Mouse (Mus musculus) mesoderm, embryonic 11.5 days (tissue): Measurements from ENCODE around the gene Gm17655.
"Not testable (repeated sequence)": the region's sequence is repeated elsewhere in the genome, so short reads cannot be mapped to it uniquely, and the experiment has no call there.

Experiments used
- DNase-seq: peaks from one replicate; pipeline ENCODE4 v3.0.0-alpha.2; 2012; ENCODE audit warnings: low read depth, low spot score

Gm17655 gene

GRCm38 (mm10) chr5:110072413-110072812 is at the start of gene Gm17655:
Gene Gm17655, minus strand, starts transcription at chr5:110072513.
- DNase-seq = not testable (repeated sequence)

DNA sequence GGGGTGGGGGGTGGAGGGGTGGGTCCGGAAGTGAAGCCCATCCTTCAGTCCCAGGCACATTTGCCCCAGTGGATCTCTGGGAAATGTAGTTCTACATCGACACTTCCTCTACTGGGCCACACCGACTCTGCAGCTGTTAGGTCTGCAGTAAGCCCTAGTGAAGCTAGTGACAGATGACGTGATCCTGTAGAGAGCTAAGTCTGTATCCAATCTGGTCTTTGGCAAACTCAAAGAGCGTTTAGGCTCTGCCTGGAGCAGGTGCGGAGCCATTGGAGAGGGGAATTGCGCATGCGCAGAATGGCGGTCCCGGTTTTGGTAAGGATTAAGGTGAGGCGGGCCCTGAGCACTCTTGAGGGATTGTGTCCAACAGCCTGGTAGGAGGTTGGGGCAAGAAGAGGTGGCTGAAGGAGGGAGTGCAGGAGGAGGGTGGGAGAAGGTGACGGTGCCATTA is 37.7 kb upstream of the Gm17655 start, which contains the start of gene Zfp605:
Gene Zfp605 (plus strand): TSS at position 102 of the 451 bp plus-strand sequence.
- DNase-seq = peak; percentile 86

DNA sequence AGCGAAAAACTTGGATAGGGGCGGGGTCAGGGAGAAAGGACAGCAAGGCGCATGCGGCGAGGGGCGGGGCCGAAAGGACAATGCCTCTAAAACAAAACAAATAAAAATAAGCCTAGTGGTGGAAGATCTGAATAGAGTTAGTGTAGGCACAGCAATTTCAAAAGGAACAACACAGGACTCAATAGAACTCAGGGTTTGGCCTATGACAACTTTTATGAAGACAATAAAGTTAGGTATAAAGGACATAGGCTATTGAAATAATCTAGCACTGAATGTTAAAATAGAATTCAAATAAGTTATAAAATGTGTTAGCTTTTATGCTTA is 36.0 kb upstream of the Gm17655 start:
- no peak for DNase-seq

DNA sequence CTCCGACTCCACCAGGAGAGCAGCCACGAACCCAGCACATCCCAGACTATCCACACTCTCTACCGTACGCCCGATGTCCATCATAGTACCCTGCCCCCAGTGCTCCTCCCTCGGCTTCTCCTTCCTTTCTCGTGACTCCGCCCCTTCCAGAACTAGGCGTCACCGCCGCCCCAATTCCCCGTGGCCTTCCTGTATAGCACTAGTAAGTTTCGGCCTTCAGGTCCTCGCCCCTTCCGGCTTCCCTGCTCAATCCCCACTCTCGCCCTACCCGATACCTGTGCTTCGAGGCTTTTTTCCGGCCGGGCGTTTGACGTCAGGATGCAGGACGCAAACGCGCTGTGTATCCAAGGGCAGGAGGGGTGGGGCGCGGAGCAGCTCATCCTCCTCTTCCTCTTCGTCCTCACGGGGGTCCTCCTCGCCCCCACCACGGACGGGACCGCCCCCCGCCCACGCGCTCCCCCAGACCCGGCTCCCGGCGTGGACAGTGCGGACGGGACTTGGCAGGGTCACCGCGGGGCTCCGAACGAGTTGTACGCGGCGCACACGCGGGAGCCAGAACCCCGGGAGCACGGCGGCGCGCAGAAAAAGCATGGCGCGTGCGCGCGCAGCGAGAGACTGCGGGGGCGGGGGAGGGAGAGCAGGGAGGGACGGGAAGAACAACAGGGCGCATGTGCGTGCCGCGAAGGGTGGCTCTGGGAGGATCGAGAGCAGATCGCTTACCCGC is 35.4 kb upstream of the Gm17655 start, which contains the start of gene Gtpbp6:
Gene Gtpbp6 (minus strand): TSS at position 617 of the 724 bp plus-strand sequence.
- peak; percentile 97 for DNase-seq

GRCm38 (mm10) chr5:110106901-110107564 is 34.7 kb upstream of the Gm17655 start:
- DNase-seq = no peak

- DNase-seq = no peak
These were observed 34.0 kb upstream of the Gm17655 start for GRCm38 (mm10) chr5:110106140-110106871.

DNA sequence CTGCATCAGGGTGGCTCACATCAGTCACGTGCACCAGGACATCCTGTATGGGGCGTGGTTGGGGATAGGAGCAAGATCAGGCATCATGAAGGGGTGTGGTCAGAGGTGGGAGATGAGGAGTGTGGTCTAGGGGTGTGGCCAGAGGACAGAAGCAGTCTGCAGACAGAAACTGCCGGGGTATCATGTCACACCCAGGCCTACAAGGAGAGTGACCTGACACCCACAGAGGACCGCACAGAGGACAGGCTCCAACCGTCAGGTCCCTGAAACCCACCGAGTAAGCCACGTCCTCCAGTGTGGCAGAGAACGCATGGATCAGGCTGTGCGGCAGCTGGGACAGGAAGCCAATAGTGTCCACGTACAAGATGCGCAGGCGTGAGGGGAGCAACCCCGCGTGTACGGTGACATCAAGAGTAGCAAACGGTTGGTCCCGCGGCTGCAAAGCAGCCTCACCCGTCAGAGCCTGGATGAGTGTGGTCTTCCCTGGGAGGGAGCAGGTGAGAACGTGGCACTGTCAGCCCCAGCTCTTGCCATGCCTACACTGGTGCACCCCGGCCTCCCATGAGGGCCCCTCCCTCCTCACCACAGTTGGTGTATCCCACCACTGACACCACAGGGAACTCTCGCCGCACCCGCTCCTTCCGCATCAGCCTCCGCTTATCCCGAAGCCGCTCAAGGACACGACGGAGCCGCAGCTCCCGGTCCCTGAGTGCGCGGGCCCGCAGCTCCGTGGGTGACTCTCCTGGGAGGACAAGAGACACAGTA is 32.5 kb upstream of the Gm17655 start:
- DNase-seq = no peak

DNA sequence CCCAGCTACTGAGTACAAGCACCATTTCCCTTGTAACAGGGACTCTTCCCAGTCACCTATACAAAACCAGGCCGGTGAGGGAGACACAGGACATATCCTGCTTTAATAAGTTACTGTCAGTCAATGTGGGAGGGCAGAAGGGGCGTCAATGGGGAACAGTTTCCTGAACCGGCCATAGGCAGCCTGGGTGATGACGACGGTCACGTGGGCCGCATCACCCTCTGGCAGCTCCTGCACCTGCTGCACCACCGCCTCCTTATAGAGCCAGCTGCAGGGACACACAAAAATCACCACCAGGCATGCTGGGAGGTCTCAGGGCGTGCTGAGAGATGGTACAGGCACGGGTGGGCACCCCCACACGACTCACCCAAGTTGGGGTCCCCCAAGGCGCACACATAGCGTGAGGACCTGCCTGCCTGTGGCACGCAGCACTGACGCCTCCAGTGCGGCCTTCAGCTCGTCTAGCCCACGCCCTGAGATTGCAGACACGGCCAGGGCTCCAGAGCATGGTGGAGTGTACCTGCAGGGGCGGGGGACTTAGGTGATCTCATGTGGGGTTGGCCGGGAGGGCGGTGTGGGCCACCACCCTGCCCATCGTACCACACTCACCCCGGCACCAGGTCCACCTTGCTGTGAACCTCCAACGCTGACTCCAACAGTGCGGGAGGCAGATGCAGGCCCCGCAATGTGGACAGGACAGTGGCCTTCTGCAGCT is 31.7 kb upstream of the Gm17655 start:
- no peak for DNase-seq

- no peak for DNase-seq
These were observed 30.7 kb upstream of the Gm17655 start for GRCm38 (mm10) chr5:110102853-110103625.

- no peak for DNase-seq
These were observed 30.1 kb upstream of the Gm17655 start for GRCm38 (mm10) chr5:110102429-110102828.

GRCm38 (mm10) chr5:110101716-110102347 is 29.5 kb upstream of the Gm17655 start:
- DNase-seq = no peak

DNA sequence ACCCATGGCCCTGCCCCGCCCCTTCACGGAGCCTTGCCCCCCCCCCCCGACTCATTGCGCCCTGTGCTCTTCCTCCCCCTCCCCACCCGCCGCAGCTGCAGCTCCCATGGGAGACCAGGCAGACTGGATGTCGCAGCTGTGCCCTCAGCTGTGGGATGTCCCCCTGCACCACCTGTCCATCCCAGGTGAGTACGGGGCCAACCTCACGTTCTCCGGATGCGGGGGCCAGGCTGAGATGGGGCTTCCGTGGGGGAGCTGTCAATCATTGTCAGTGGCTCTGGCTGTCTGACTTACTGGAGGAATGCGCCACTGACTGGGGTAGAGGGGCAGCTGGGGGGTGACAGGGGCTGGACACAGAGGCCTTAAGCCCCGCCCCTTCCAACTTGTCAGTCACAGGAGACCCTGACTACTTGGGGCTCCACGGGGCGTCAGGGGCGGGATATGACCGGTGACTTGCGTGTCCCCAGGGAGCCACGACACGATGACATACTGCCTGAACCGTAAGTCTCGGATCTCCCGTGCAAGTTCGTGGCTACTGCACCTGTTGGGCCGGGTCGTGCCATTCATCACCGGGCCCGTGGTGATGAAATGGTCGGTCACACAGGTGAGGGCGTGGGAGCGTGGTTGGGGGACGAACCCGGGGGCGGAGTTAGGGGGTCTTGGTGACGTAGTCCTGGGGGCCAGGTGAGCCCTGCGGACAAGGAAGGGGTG is 28.8 kb upstream of the Gm17655 start:
- DNase-seq = peak; percentile 48

GRCm38 (mm10) chr5:110099656-110100580 is 27.6 kb upstream of the Gm17655 start, which contains the start of gene Plcxd1:
Gene Plcxd1, plus strand, starts transcription at chr5:110099969.
- no peak for DNase-seq

GRCm38 (mm10) chr5:110098991-110099477 is 26.7 kb upstream of the Gm17655 start:
- DNase-seq = no peak

DNA sequence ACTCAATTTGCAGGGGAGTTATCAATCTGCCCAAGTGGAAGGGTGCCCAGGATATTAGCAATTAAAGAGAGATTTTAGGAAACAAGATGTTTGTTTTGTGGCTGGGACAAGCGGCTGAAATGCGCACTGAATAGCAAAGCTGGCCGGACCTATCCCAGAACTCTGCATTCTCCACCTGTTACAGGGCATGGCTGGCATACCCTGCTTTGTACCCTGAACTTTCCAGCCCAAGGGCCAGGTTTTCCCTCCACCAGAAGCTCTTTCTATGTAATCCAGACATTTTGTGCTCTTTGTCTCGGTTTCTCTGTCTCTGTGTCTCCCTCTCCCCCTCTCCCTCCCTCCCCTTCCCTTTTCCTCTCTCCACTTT is 22.5 kb upstream of the Gm17655 start:
- DNase-seq = no peak

GRCm38 (mm10) chr5:110094030-110094846 is 21.9 kb upstream of the Gm17655 start, which contains the start of gene Gm35315:
Gene Gm35315, minus strand, starts transcription at chr5:110094420.
- DNase-seq = peak; percentile 91

GRCm38 (mm10) chr5:110091546-110091945 is 19.2 kb upstream of the Gm17655 start:
- DNase-seq = no peak
